Mouse (Mus musculus): Measurements from ENCODE around the gene Cd68. TPM values are rescaled to one million over a fixed set of nuclear protein-coding genes. Genes with fewer than 3 reads are reported as not detected.

Cd68 gene
- polyA plus RNA-seq, 1 experiment from 2014 or later: 32.5 TPM

DNA sequence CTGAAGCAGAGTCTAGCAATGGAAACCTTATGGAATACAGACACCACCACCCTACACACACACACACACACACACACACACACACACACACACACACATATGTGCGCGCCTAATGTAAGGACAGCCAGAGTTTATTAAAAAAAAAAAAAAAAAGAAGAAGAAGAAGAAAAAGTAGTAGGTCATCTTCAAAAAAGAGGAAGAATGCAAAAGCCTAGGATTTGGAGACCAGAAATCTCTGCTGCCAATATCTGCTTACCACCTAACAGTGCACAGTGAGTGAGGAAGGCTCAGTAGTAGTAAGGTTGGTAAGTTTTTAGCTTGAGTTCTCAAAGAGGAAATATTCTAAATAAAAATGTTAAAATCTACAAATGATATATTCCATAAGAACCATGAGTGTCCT, 13.2 kb upstream of the Cd68 start:
- H3K27ac ChIP-seq (ENCODE audit: low read depth): no peak overlapping the region
- WGBS (ENCODE audit: insufficient replicate concordance): 88% methylated on average over 2 of the region's 2 CpGs
- no peak overlapping the region for H3K4me2 ChIP-seq (ENCODE audit: low read depth, low read length)
- no peak overlapping the region for H3K9ac ChIP-seq (replicated peaks)
- DNase-seq: no peak
- H3K27me3 ChIP-seq (ENCODE audit: insufficient read depth, low read length): no peaks in the 10 kb centered on the region
- TF ChIP-seq CTCF (IDR thresholded peaks at IDR 0.05; ENCODE audit: low read depth): no peak
- TF ChIP-seq EP300 (IDR thresholded peaks at IDR 0.05; ENCODE audit: low read depth): no peak
- peaks cover 14% of the 10 kb centered on the region for H3K4me1 ChIP-seq (ENCODE audit: insufficient read depth)
- H3K4me3 ChIP-seq (ENCODE audit: low read depth, low read length): no peak overlapping the region
- ATAC-seq: no peak
- no peaks in the 10 kb centered on the region for H3K9me3 ChIP-seq (ENCODE audit: low read length)
- H3K36me3 ChIP-seq (replicated peaks; ENCODE audit: insufficient read depth, low read length): peaks cover 38% of the 10 kb centered on the region

DNA sequence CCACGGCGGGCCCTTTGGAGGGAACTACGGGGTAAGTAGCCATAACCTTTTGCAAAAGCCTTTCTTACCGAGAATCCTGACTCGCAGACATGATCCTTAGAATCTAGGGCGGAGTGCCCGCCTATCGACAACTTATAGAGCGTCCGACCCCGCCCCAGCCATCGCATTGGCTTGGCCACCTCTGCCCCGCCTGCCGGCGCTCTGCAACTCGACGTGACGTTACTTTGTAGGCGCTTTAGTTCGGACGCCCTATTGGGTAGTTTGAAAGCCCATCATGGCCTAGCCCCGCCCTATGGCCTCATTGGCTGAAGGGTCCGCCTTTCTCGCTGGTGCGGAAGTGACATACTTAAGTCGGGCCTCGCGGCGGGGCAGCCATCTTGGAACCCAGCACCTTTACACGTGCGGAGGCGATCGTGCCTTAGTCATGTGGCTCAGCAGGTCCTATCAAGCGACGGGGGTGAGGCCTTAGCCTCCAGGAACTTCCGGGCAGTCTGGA, 6.3 kb upstream of the Cd68 start, which contains the start of gene Eif4a1:
Gene Eif4a1, minus strand, starts transcription at position 213 of the 496 bp plus-strand sequence.
- H3K4me2 ChIP-seq (ENCODE audit: low read depth, low read length): peak within 1 kb of the TSS; percentile 95
- DNase-seq: peak; percentile 99
- H3K27me3 ChIP-seq (ENCODE audit: insufficient read depth, low read length): no peaks in the 10 kb centered on the region
- H3K27ac ChIP-seq (ENCODE audit: low read depth): peak within 1 kb of the TSS; percentile 99
- peaks cover 18% of the 10 kb centered on the region for H3K4me1 ChIP-seq (ENCODE audit: insufficient read depth)
- H3K9me3 ChIP-seq (ENCODE audit: low read length): no peaks in the 10 kb centered on the region
- ATAC-seq: peak; percentile 91
- peak within 1 kb of the TSS; percentile 92 for H3K9ac ChIP-seq (replicated peaks)
- peaks cover 73% of the 10 kb centered on the region for H3K36me3 ChIP-seq (replicated peaks; ENCODE audit: insufficient read depth, low read length)
- peak; percentile 43; the same call in 1 of the 2 replicates for TF ChIP-seq EP300 (IDR thresholded peaks at IDR 0.05; ENCODE audit: low read depth)
- no peak for TF ChIP-seq CTCF (IDR thresholded peaks at IDR 0.05; ENCODE audit: low read depth)
- under 1% methylated on average over 36 of the region's 36 CpGs for WGBS (ENCODE audit: insufficient replicate concordance)
- peak within 1 kb of the TSS; percentile 94 for H3K4me3 ChIP-seq (ENCODE audit: low read depth, low read length)

DNA sequence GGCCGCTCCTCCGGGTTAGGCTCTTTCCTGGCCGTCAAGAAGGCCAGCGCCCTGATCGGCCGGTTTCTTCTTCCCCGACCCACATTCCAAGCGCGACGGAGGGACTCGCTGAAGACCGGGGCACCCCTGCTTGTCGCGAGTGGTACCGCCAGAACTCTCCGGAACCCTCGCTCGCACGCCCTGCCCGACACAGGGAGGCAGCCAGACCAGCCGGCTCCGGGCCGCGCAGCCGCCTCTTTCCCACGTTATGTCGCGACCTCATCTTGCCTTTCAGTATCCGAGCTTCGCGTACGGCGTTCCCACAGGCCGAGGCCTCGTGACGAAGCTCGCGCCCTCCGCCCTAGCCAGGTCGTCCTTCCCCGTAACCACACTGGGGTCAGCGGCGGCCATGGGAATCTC, 5.8 kb upstream of the Cd68 start:
- Histone ChIP-seq H3K27ac (ENCODE audit: low read depth) (peak overlapping the region; percentile 99), H3K27me3 (ENCODE audit: insufficient read depth, low read length) (no peaks in the 10 kb centered on the region), H3K36me3 (replicated peaks; ENCODE audit: insufficient read depth, low read length) (peaks cover 70% of the 10 kb centered on the region), H3K9me3 (ENCODE audit: low read length) (no peaks in the 10 kb centered on the region), H3K4me3 (ENCODE audit: low read depth, low read length) (peak overlapping the region; percentile 94), H3K4me2 (ENCODE audit: low read depth, low read length) (peak overlapping the region; percentile 95), H3K4me1 (ENCODE audit: insufficient read depth) (peaks cover 18% of the 10 kb centered on the region), H3K9ac (replicated peaks) (peak overlapping the region; percentile 92)
- TF ChIP-seq EP300 (IDR thresholded peaks at IDR 0.05; ENCODE audit: low read depth) (no peak), CTCF (IDR thresholded peaks at IDR 0.05; ENCODE audit: low read depth) (no peak)
- peak; percentile 6; the same call in 1 of the 2 replicates for ATAC-seq
- WGBS (ENCODE audit: insufficient replicate concordance): under 1% methylated on average over 43 of the region's 43 CpGs
- DNase-seq: no peak

DNA sequence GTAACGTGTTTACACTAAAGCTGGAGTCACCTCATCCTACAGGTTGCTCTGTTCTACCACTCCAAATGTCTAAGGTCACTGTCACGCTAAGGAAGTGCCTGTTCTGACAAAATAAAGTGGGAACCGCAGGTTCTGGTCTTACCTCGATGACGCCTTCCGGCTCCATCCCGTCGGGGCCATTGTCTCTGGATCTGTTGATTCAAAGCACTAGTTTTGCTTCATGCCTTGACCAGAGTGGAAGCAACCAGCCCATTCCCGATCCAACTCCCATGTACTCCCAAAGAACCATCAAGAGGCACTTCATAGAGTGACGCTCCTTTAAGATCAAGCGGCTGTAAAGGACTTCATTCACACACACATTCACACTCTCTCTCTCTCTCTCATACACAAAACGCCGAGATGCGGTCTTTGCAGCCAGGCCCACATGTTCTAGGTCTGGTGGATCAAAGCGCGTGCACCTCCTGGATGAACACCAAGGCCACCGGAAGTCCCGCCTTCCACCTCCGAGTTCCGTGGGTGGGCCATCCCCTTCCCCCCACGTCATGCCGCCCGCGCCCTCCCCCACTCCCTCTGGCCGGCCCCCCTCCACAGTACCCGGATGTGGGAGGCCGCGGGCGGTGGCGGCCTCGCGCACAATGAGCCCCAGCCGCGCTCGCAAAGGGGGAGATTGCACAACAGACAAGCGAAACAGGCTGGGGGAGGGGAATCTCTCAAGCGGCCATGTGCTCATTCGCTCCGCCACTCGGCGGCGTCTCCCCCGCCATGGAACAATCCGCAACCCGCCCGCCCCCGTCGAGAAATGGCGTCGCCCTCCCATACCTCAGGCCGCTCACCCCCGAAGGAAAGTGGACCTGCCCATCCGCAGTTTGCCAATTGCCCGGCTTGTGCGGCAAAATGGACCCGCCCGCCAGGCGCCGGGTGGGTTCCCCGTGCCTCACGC, 5.1 kb upstream of the Cd68 start:
- WGBS (ENCODE audit: insufficient replicate concordance): under 1% methylated on average over 52 of the region's 61 CpGs
- peak; percentile 97 for DNase-seq
- H3K4me1 ChIP-seq (ENCODE audit: insufficient read depth): peaks cover 18% of the 10 kb centered on the region

DNA sequence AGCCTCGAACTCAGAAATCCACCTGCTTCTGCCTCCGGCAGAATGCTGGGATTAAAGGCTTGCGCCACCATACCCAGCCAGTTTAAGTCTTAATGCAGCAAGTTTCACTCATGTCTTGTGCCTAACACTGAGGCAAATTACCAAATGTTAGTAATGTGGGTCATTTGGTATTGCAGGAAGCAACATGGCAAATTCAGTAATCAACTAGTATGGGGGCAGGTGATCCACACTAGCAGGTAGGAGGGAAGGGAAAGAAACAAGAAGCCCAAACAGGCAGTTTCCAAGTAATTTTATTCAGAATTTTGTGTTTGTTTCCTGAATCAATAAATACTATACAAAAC, 682 bp upstream of the Cd68 start:
- DNase-seq (no peak), ATAC-seq (no peak)
- TF ChIP-seq CTCF (IDR thresholded peaks at IDR 0.05; ENCODE audit: low read depth) (no peak), EP300 (IDR thresholded peaks at IDR 0.05; ENCODE audit: low read depth) (no peak)
- H3K9ac ChIP-seq (replicated peaks): no peak overlapping the region
- H3K27ac ChIP-seq (ENCODE audit: low read depth): peak overlapping the region; percentile 56; the same call in 1 of the 2 replicates
- H3K4me1 ChIP-seq (ENCODE audit: insufficient read depth): peaks cover 29% of the 10 kb centered on the region
- 87% methylated on average over 3 of the region's 3 CpGs for WGBS (ENCODE audit: insufficient replicate concordance)
- H3K36me3 ChIP-seq (replicated peaks; ENCODE audit: insufficient read depth, low read length): peaks cover 55% of the 10 kb centered on the region
- no peaks in the 10 kb centered on the region for H3K9me3 ChIP-seq (ENCODE audit: low read length)
- no peak overlapping the region for H3K4me2 ChIP-seq (ENCODE audit: low read depth, low read length)
- H3K4me3 ChIP-seq (ENCODE audit: low read depth, low read length): no peak overlapping the region
- H3K27me3 ChIP-seq (ENCODE audit: insufficient read depth, low read length): no peaks in the 10 kb centered on the region

More for the DNA sequence above, 5.1 kb upstream of the Cd68 start:
- Histone ChIP-seq H3K27ac (ENCODE audit: low read depth) (peak overlapping the region; percentile 99), H3K36me3 (replicated peaks; ENCODE audit: insufficient read depth, low read length) (peaks cover 67% of the 10 kb centered on the region), H3K4me2 (ENCODE audit: low read depth, low read length) (peak overlapping the region; percentile 95), H3K27me3 (ENCODE audit: insufficient read depth, low read length) (no peaks in the 10 kb centered on the region), H3K9ac (replicated peaks) (peak overlapping the region; percentile 92), H3K4me3 (ENCODE audit: low read depth, low read length) (peak overlapping the region; percentile 94), H3K9me3 (ENCODE audit: low read length) (no peaks in the 10 kb centered on the region)
- ATAC-seq: peak; percentile 74
- TF ChIP-seq CTCF (IDR thresholded peaks at IDR 0.05; ENCODE audit: low read depth) (no peak; the same call in 1 of the 2 replicates), EP300 (IDR thresholded peaks at IDR 0.05; ENCODE audit: low read depth) (peak; percentile 68)

DNA sequence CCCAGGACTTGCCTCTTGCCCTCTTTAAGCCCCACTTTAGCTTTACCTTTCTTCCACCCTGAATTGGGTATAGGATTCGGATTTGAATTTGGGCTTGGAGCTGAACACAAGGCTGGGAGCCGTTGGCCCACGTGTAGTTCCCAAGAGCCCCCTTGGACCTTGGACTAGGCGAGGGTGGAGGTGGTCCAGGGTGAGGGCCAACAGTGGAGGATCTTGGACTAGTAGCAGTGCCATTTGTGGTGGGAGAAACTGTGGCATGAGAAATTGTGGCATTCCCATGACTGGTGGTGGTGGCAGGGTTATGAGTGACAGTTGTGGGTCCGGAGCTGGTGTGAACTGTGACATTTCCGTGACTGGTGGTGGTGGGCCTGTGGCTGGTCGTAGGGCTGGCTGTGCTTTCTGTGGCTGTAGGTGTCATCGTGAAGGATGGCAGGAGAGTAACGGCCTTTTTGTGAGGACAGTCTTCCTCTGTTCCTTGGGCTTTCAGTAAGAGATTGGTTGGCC, 444 bp downstream of the Cd68 start:
- peak overlapping the region; percentile 14 for H3K4me2 ChIP-seq (ENCODE audit: low read depth, low read length)
- no peak overlapping the region for H3K9ac ChIP-seq (replicated peaks)
- 68% methylated on average over 9 of the region's 9 CpGs for WGBS (ENCODE audit: insufficient replicate concordance)
- no peak for DNase-seq
- no peaks in the 10 kb centered on the region for H3K9me3 ChIP-seq (ENCODE audit: low read length)
- H3K4me3 ChIP-seq (ENCODE audit: low read depth, low read length): no peak overlapping the region
- peaks cover 50% of the 10 kb centered on the region for H3K36me3 ChIP-seq (replicated peaks; ENCODE audit: insufficient read depth, low read length)
- no peak for TF ChIP-seq CTCF (IDR thresholded peaks at IDR 0.05; ENCODE audit: low read depth)
- TF ChIP-seq EP300 (IDR thresholded peaks at IDR 0.05; ENCODE audit: low read depth): no peak
- no peaks in the 10 kb centered on the region for H3K27me3 ChIP-seq (ENCODE audit: insufficient read depth, low read length)
- peaks cover 37% of the 10 kb centered on the region for H3K4me1 ChIP-seq (ENCODE audit: insufficient read depth)
- peak overlapping the region; percentile 97 for H3K27ac ChIP-seq (ENCODE audit: low read depth)
- ATAC-seq: no peak
